Mouse (Mus musculus): ENCODE measurements around the gene Spag6.

DNA sequence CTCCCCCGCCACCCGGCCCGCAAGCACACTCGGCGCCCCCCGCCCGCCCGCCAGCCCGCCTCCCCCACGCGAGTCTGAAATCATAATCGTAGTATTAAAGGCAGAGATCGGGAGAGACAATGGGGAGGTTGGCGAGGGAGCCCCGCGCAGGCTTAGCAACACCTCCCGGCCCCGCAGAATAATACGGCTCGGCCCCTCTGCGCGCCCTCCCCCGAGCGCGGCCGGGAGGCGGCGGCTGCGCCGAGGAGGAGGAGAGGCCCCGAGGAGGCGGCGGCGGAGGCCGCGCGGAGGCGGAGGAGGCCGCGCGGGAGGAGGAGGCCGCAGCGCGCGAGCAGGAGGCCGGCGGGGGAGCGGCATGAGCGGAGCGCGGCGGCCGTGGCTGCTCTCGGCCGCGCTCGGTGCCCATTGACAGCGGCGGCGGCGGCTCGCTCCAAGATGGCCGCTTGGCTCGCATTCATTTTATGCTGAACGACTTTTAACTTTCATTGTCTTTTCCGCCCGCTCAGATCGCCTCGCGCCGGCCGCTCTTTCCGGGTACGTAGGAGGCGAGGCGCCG lies 16.8 kb upstream of the Spag6 start, which contains the start of gene Bmi1:
- no peak for TF ChIP-seq MAFK (IDR thresholded peaks at IDR 0.05; ENCODE audit: insufficient read depth, low read depth, low read length)
- TF ChIP-seq ZNF384 (IDR thresholded peaks at IDR 0.05; ENCODE audit: low read depth, low read length): no peak
- TF ChIP-seq ZC3H11A (IDR thresholded peaks at IDR 0.05; ENCODE audit: borderline replicate concordance, low read depth, low read length): no peak
- TF ChIP-seq CHD2 (IDR thresholded peaks at IDR 0.05; ENCODE audit: low read depth, low read length): no peak
